Mouse (Mus musculus): Measurements from ENCODE around the gene Pnkd.

- TF ChIP-seq CTCF (IDR thresholded peaks at IDR 0.05; ENCODE audit: insufficient read depth, low read depth, low read length): no peak
- no peak for TF ChIP-seq POLR2A (IDR thresholded peaks at IDR 0.05; ENCODE audit: insufficient read depth, low read depth, low read length)
Measured at GRCm38 (mm10) chr1:74329899-74330431, 45.2 kb downstream of the Pnkd start.
